Mouse (Mus musculus) neural tube, postnatal 0 days (tissue): ENCODE data around the gene Alkbh6. TPM values are rescaled to one million over a fixed set of nuclear protein-coding genes. Genes with fewer than 3 reads are reported as not detected.

Source experiments
- polyA plus RNA-seq: library from polyadenylated mRNA; unstranded; fragments of >200 nt; fragmentation: Nextera tagmentation; extraction: Ambion mirVana; gene quantifications from 2 replicates; pipeline ENCODE4 v1.2.1, GENCODE M21; 2015

Alkbh6 gene
- 129 and 146 TPM in 2 replicates for polyA plus RNA-seq

DNA sequence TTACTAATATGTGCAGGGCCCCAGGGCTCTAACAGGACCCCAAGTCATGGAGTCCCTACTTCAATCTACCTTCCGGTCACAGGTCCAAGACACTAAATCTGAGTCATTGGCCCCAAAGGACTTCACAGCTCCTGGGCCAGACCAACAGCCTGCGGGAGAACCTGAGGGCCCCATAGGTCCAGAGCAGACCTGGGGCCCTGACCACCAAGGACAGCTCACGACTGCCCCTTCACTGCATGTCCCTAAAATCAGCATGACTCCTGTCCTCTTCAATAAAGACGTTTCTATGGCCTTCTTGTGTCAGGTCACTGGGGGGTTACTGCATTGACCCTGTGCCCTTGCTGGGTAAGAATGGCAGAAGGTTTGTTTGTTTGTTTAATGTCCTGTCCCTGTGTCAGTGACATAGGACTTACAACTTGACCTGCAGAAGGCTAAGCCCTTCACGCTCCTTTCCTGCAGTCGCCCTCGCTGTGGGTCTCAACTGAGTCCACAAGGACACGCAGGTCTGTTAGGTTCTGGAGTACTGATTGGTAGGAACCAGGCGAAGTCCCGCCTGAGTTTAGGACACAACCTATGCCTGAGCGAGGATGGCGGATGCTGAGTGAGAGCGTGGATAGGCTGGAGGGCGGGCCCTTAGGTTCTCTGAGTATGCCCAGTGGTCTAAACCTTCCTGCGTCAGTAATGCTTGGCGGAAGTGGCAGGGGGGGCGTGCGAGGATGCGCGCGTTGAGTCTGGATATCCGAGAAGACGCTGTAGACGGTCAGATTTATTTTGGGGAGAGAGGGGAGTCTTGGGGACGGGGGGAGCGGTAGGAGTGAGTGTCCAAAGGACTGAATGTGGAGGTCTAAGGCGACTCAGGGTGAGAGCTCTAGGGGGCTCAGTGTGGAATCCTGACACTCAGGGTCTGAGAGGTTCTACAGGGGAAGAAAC, at the start of gene Alkbh6:
Gene Alkbh6 (plus strand): TSS at position 642 of the 930 bp plus-strand sequence.

DNA sequence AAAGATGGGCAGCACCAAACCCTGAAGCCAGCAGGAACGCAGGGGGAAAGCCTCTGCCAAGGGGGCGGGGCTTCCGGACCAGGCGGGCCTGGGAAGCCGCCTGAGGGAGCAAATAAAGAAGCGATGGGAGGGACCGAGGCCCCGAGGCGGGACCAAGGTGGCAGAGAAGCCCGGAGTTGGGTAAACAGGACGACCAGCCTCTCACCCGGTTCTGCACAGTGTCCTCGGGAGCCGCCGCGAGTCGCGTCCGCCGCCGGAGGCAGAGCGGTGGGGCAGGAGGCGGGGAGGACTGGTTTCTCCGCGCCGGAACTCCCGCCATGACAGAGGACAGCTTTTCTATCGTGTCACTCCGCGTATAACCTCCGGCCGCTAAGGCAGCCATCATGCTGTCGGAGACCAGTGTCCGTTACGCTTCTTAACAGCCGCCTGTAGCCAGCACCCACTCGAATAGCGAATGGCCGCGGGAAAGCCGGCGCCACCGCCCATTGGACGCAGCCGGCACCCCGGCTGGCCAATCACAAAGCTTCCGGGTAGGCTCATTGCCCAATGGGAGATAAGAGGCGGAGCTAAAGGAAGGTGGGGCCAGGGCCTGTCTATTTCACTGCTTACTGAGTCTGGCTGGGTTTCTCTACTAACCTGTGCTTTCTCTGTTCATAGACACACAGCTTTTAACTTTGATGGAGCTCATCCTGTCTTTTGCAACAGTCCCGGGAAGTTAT, 28.4 kb upstream of the Alkbh6 start, which contains the start of the genes Thap8 and Wdr62:
Gene Thap8 (plus strand): TSS at position 144 of the 719 bp plus-strand sequence.
Gene Wdr62 (minus strand): TSS at position 469 of the 719 bp plus-strand sequence.

GRCm38 (mm10) chr7:30291215-30292131, 17.0 kb upstream of the Alkbh6 start, which contains the start of gene Clip3:
Gene Clip3 (plus strand): TSS chr7:30291728.

GRCm38 (mm10) chr7:30314721-30315155, 6.2 kb downstream of the Alkbh6 start, which contains the start of gene Syne4:
Gene Syne4 (plus strand): TSS chr7:30314807.

GRCm38 (mm10) chr7:30321539-30322284, 13.2 kb downstream of the Alkbh6 start, which contains the start of gene E130208F15Rik:
Gene E130208F15Rik (plus strand): TSS chr7:30321740.

DNA sequence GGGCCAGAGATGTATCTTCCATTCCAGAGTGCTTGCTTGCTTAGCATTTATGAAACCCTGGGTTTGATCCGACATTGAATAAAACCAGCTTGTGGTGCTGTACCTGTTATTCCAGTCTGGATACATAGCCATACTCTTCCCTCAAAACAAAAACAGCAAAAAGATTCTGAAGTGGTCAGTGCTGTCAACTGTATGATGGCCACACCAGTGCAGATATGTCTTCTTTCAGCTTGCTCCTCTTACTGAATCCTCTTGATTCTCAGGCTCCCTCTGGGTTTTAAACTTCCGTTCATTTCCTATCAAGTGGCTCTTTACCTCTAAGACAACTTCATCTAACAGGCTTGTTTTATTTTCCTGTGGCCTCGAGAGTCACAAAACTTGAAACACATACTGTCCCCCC, 15.3 kb downstream of the Alkbh6 start, which contains the start of gene Sdhaf1:
Gene Sdhaf1 (minus strand): TSS at position 101 of the 400 bp plus-strand sequence.

DNA sequence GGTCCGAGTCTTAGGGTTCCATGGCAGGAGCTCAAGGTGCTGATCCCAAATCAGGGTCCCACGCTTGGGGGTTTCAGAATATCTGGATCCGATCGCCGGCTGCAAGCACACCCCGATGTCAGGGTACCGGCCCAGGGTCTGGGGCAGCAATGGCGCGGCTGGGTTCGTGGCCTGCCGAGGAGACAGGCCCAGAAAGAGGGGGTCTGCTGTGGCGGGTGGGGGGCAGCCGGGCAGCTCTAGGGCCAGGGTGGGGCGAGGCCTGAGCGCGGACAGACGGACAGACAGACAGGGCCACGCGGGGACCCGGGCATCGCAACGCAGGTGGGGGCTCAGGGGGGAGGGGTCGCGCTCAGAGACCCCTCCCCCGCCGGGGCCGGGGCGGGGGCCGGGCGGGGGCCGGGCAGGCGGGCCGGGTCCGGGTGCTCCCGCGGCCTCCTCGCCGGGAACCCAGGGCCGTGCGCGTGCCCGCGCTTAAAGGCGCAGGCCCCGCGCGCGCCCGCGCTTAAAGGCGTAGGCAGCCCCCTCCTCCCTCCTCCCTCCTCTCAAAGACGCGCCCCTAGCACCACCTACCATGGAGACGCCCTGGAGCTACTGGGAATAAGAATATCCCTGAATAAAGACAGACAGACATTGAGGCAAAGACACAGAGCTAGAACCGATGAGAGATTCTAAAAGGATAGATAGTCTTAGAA, 54.3 kb downstream of the Alkbh6 start, which contains the start of gene Lrfn3:
Gene Lrfn3 (minus strand): TSS at position 121 of the 692 bp plus-strand sequence.

Other genes starting within 250 kb of the Alkbh6 start
- 6.1 and 7.4 TPM in 2 replicates for gene Zfp82, start 235.8 kb upstream of the Alkbh6 start, polyA plus RNA-seq
- gene Gm26920, start 218.3 kb upstream of the Alkbh6 start, polyA plus RNA-seq = 1.3 TPM in 1 of 2 replicates, not detected in the other
- gene Zfp566, start 218.2 kb upstream of the Alkbh6 start, polyA plus RNA-seq = 14.9 and 16.5 TPM in 2 replicates
- gene Zfp260, start 213.9 kb upstream of the Alkbh6 start, polyA plus RNA-seq = 43.7 and 49.3 TPM in 2 replicates
- gene Zfp382, start 186.8 kb upstream of the Alkbh6 start, polyA plus RNA-seq = 13.8 and 20.1 TPM in 2 replicates
- 7.4 and 8.8 TPM in 2 replicates for gene Zfp146, start 139.0 kb upstream of the Alkbh6 start, polyA plus RNA-seq
- 5.8 and 7.4 TPM in 2 replicates for gene Cox7a1, start 124.6 kb upstream of the Alkbh6 start, polyA plus RNA-seq
- gene Capns1, start 109.9 kb upstream of the Alkbh6 start, polyA plus RNA-seq = 112 and 118 TPM in 2 replicates
- 188 and 198 TPM in 2 replicates for gene Polr2i, start 76.8 kb upstream of the Alkbh6 start, polyA plus RNA-seq
- gene Tbcb, start 76.4 kb upstream of the Alkbh6 start, polyA plus RNA-seq = 477 and 510 TPM in 2 replicates
- gene Ovol3, start 73.0 kb upstream of the Alkbh6 start, polyA plus RNA-seq = not detected in 2 replicates
- gene Thap8, start 28.6 kb upstream of the Alkbh6 start, polyA plus RNA-seq = 0.57 and 0.79 TPM in 2 replicates
- 3.5 TPM in 2 replicates for gene Wdr62, start 28.3 kb upstream of the Alkbh6 start, polyA plus RNA-seq
- 106 and 124 TPM in 2 replicates for gene Clip3, start 17.0 kb upstream of the Alkbh6 start, polyA plus RNA-seq
- 12.1 and 14.5 TPM in 2 replicates for gene Syne4, start 6.1 kb downstream of the Alkbh6 start, polyA plus RNA-seq
- gene E130208F15Rik, start 13.0 kb downstream of the Alkbh6 start, polyA plus RNA-seq = not detected in 2 replicates
- gene Sdhaf1, start 15.2 kb downstream of the Alkbh6 start, polyA plus RNA-seq = 20.0 and 20.8 TPM in 2 replicates
- gene Lrfn3, start 54.1 kb downstream of the Alkbh6 start, polyA plus RNA-seq = 17.5 and 17.7 TPM in 2 replicates
- gene Tyrobp, start 105.0 kb downstream of the Alkbh6 start, polyA plus RNA-seq = 65.9 and 77.3 TPM in 2 replicates
- 0.81 and 1.1 TPM in 2 replicates for gene Hcst, start 111.1 kb downstream of the Alkbh6 start, polyA plus RNA-seq
- gene Nfkbid, start 113.0 kb downstream of the Alkbh6 start, polyA plus RNA-seq = 2.8 and 3.3 TPM in 2 replicates
- 663 and 695 TPM in 2 replicates for gene Aplp1, start 136.8 kb downstream of the Alkbh6 start, polyA plus RNA-seq
- 0.46 and 0.90 TPM in 2 replicates for gene Kirrel2, start 149.0 kb downstream of the Alkbh6 start, polyA plus RNA-seq
- 0.06 and 0.13 TPM in 2 replicates for gene Nphs1, start 149.6 kb downstream of the Alkbh6 start, polyA plus RNA-seq
- gene Prodh2, start 184.9 kb downstream of the Alkbh6 start, polyA plus RNA-seq = 0.43 TPM in 1 of 2 replicates, not detected in the other
- 45.5 and 62.8 TPM in 2 replicates for gene Arhgap33, start 226.3 kb downstream of the Alkbh6 start, polyA plus RNA-seq
- gene Hspb6, start 243.5 kb downstream of the Alkbh6 start, polyA plus RNA-seq = 19.0 and 20.8 TPM in 2 replicates
- 3.0 and 4.7 TPM in 2 replicates for gene Proser3, start 243.6 kb downstream of the Alkbh6 start, polyA plus RNA-seq